Mouse (Mus musculus): Measurements from ENCODE around the gene Mtmr1.

Gene Mtmr1

DNA sequence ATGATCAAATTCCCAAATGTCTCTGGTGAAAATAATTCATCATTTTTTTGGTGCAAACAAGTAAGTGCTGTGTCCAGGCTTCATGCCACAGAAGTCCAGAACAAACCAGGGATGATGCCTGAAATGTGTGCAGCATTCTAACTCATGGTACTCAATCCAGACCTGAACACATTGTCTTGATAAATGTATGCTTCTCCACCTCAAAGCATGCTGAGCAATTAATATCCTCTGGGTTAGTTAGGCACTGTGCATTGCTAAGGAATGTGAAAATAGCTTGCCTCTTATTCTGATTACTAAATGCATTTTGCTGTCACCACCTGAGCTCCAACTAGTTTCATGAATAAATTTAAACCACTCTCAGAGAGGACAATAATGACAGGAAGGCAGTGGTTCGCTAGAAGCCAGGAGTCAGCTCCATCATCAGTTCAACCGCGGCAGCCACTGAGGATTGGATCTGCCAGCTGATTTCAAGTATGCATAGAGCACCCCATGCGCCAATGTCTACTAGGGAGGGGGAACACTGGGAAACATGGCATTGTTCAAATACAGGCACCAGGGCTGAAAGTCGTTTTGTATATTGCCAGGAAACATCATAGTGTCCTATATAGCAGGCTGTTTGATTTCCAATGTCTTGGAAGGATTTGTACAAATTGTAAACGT is 91.6 kb downstream of the Mtmr1 start:
- no peak for DNase-seq

DNA sequence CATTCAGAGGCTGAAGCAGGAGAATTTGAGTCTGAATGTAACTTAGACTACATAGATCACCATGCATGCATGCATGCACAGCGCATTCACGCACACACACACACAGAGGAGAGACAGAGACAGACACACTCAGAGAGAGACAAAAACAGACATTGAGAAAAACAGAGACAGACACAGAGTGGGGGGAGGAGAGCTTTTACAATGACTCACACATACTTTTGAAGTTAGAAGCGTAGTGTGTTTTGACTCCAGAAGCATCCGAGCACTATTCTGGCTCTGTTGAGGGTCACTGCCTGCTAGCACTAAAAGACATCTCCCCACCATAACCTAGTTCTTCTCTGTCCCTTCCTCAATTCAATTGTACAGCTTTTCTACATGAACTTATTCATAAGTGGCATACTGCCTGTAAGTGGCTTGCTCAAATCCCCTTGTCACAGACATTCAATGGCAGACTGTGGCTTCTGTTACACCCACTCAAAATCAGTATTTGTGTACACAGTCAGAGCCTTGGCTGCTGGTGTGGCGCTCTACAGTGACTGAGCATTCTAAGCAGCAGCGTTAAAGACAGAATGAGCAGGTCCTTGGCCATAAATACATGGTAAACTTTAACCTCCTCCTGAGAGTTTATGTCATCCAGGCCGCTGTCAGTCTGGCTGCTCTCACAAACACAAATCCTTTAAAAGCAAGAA is 99.7 kb downstream of the Mtmr1 start:
- peak; percentile 3 for DNase-seq

DNA sequence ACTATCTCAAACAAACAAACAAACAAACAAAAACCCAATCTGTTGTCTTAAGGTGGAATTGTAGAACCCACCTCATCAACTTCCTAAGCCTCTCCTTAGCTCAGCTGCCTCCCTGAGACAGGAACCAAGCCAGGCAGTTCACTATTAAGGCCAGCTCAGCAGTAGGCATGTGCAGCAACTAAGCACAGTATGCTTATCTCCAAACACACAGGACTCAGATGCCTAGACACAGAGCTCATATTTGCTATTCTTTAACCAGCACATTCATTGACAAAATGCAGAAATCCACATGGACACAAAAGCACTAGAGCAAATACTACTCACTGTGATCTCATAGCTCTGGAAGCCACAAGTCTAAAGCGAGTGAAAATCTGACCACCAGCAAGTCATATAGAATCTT is 100.9 kb downstream of the Mtmr1 start:
- no peak for DNase-seq

DNA sequence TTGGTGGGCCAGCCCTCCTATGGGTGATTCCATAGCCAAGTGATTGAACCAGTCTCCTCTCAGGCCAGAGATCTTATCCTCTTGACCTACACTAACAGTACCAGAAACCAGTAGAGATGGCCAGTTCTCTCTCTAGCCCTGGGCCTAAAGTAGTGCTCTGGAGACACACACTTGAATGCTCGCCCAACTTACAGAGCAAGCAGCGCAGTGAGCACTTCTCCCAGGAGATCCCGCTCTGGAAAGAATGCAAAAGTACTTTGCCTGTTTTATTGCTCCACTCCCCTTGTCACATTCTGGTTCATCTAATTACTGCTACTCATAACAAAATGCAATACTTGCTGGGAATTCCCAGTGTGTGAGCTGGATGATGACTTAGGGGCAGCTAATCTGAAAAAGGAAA is 102.9 kb downstream of the Mtmr1 start:
- no peak for DNase-seq
